ENCODE assay signal across 9 mouse cellular contexts in the genomic region with DNA sequence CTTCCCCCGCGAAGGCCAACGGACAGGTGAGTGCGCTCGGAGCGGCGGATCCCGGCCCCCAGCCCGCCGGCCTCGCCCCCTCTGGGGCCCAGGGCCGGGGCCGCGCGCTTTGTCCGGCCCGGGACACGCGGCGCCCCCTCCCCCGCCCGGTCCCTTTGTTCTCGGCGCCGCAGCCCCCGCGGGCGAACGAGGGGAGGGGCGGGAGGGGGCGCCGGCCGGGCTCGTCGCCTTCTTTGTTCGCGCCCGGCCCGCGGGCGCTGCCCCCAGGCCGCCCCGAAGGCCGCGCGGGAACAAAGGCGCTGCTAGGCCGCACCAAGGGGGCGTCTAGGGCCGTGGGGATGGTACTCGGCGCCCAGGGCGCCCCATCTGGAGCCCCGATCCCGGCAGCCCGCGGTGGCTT. TPM values are rescaled to one million over a fixed set of nuclear protein-coding genes. Genes with fewer than 3 reads are reported as not detected.
DNase-seq lines count a peak whose midpoint lies in the region; ATAC-seq and TF ChIP-seq lines count a peak whose summit lies in the region.
"Had no signal": no experiment of that assay in that cellular context is flagged by ENCODE, and none has a peak within 500 bp of the region (broad histone marks: within the 10 kb centered on the region; RNA-seq: fewer than 3 reads in every experiment).

No protein-coding gene starts in this region.

- H3K27ac ChIP-seq in kidney, postnatal 0 days, result peak overlapping the region; percentile 92
- no peak overlapping the region for H3K27ac ChIP-seq in brown adipose tissue, adult 24 weeks (replicated peaks; ENCODE audit: low read depth, low read length)
- peak overlapping the region; percentile 99 for H3K27ac ChIP-seq in hindbrain, embryonic 13.5 days
- H3K27ac ChIP-seq in midbrain, embryonic 16.5 days (ENCODE audit: low read length), result peak overlapping the region; percentile 99

- peak overlapping the region; percentile 70 for H3K4me2 ChIP-seq in kidney, postnatal 0 days (ENCODE audit: low read length)
- peak overlapping the region; percentile 98 for H3K4me2 ChIP-seq in hindbrain, embryonic 13.5 days
- peak overlapping the region; percentile 87 for H3K4me2 ChIP-seq in midbrain, embryonic 16.5 days (ENCODE audit: low read length)

- 0 out of 2 replicates have a peak, but pooled peaks cover 3% of the 10 kb centered on the region for H3K4me1 ChIP-seq in kidney, postnatal 0 days (replicated peaks; ENCODE audit: insufficient read depth, low read length)
- no peaks in the 10 kb centered on the region for H3K4me1 ChIP-seq in brown adipose tissue, adult 24 weeks (ENCODE audit: control insufficient read depth, insufficient read depth, insufficient read length, low read length)
- peaks cover 67% of the 10 kb centered on the region for H3K4me1 ChIP-seq in hindbrain, embryonic 13.5 days (replicated peaks)
- H3K4me1 ChIP-seq in midbrain, embryonic 16.5 days (ENCODE audit: control insufficient read depth, insufficient read depth, low read length), result peaks cover 13% of the 10 kb centered on the region

- under 1% methylated on average over 36 of the region's 57 CpGs for WGBS in kidney, postnatal 0 days
- 1% methylated on average over 29 of the region's 57 CpGs for WGBS in hindbrain, embryonic 13.5 days
- WGBS in midbrain, embryonic 16.5 days, result 1% methylated on average over 25 of the region's 57 CpGs

- no peak for TF ChIP-seq CTCF in kidney, postnatal 0 days (IDR thresholded peaks at IDR 0.05; ENCODE audit: low read depth)

- ATAC-seq in kidney, postnatal 0 days (replicated peaks; ENCODE audit: low FRiP score, low read depth), result peak; percentile 11; the same call in 1 of the 2 replicates
- peak; percentile 16; the same call in 1 of the 2 replicates for ATAC-seq in hindbrain, embryonic 13.5 days (ENCODE audit: low FRiP score)
- peak; percentile 27 for ATAC-seq in midbrain, embryonic 16.5 days

- H3K4me3 ChIP-seq in kidney, postnatal 0 days (replicated peaks; ENCODE audit: low read depth, low read length), result peak overlapping the region; percentile 79
- peak overlapping the region; percentile 56 for H3K4me3 ChIP-seq in brown adipose tissue, adult 24 weeks (ENCODE audit: insufficient read depth, low read depth, low read length)
- H3K4me3 ChIP-seq in hindbrain, embryonic 13.5 days, result peak overlapping the region; percentile 100
- H3K4me3 ChIP-seq in midbrain, embryonic 16.5 days (ENCODE audit: low read depth, low read length), result peak overlapping the region; percentile 100

- no peaks in the 10 kb centered on the region for H3K36me3 ChIP-seq in kidney, postnatal 0 days (ENCODE audit: insufficient read depth, low read length)
- H3K36me3 ChIP-seq in hindbrain, embryonic 13.5 days, result peaks cover 31% of the 10 kb centered on the region
- peaks cover 12% of the 10 kb centered on the region for H3K36me3 ChIP-seq in midbrain, embryonic 16.5 days (ENCODE audit: control insufficient read depth, insufficient read depth, low read length)

- no peaks in the 10 kb centered on the region for H3K9me3 ChIP-seq in kidney, postnatal 0 days (replicated peaks; ENCODE audit: low read length)
- no peaks in the 10 kb centered on the region for H3K9me3 ChIP-seq in hindbrain, embryonic 13.5 days
- no peaks in the 10 kb centered on the region for H3K9me3 ChIP-seq in midbrain, embryonic 16.5 days (replicated peaks; ENCODE audit: control insufficient read depth, low read length, poor library complexity, severe bottlenecking)

- intact Hi-C loops in left cerebral cortex, postnatal 10 days (cut with DNase I), result no loop called here

- H3K27me3 ChIP-seq in kidney, postnatal 0 days (ENCODE audit: insufficient read depth, low read length), result no peaks in the 10 kb centered on the region
- no peaks in the 10 kb centered on the region for H3K27me3 ChIP-seq in hindbrain, embryonic 13.5 days
- no peaks in the 10 kb centered on the region for H3K27me3 ChIP-seq in midbrain, embryonic 16.5 days (ENCODE audit: control insufficient read depth, insufficient read depth, low read depth, low read length)

- DNase-seq in kidney, postnatal 0 days (ENCODE audit: low spot score), result no peak
- no peak for DNase-seq in kidney, adult 11 months
- no peak for DNase-seq in thymus, postnatal 25 days
- no peak for DNase-seq in cerebellum, adult 8-10 months
- DNase-seq in left cerebral cortex, postnatal 10 days (ENCODE audit: extremely low spot score in 1 of 2, low spot score in 2 of 2), result no peak

- H3K9ac ChIP-seq in kidney, postnatal 0 days (ENCODE audit: low read depth, low read length), result peak overlapping the region; percentile 99
- H3K9ac ChIP-seq in hindbrain, embryonic 13.5 days, result peak overlapping the region; percentile 100
- peak overlapping the region; percentile 100 for H3K9ac ChIP-seq in midbrain, embryonic 16.5 days (ENCODE audit: low read depth, low read length)

RNA-seq across cellular contexts. Expression of gene Marcksl1, which starts 0.5 kb away (rescaled TPM):
- polyA plus RNA-seq in kidney, postnatal 0 days (2015; fragmentation: Nextera tagmentation; extraction: Ambion mirVana), result 613 and 625 TPM in 2 replicates
- polyA plus RNA-seq in brown adipose tissue, adult 24 weeks (2012; ENCODE audit: insufficient read depth, insufficient read length, missing spikeins), result 3.5 and 4.9 TPM in 2 replicates
- polyA plus RNA-seq in hindbrain, embryonic 13.5 days (2015; fragmentation: Nextera tagmentation; extraction: Ambion mirVana), result 1,788 and 1,829 TPM in 2 replicates
- 1,543 and 1,683 TPM in 2 replicates for polyA plus RNA-seq in midbrain, embryonic 16.5 days (2015; fragmentation: Nextera tagmentation; extraction: Ambion mirVana)
- 100 to 1,000 TPM; 884 to 935 TPM for total RNA-seq in left cerebral cortex, postnatal 10 days (2021)

RNA-seq across cellular contexts. Expression of gene Fam229a, which starts 22.9 kb away (rescaled TPM):
- polyA plus RNA-seq in kidney, postnatal 0 days (2015; fragmentation: Nextera tagmentation; extraction: Ambion mirVana), result 0.37 and 0.78 TPM in 2 replicates
- not detected in 2 replicates for polyA plus RNA-seq in brown adipose tissue, adult 24 weeks (2012; ENCODE audit: insufficient read depth, insufficient read length, missing spikeins)
- polyA plus RNA-seq in hindbrain, embryonic 13.5 days (2015; fragmentation: Nextera tagmentation; extraction: Ambion mirVana), result 0.36 TPM in 1 of 2 replicates, not detected in the other
- 0.56 and 0.94 TPM in 2 replicates for polyA plus RNA-seq in midbrain, embryonic 16.5 days (2015; fragmentation: Nextera tagmentation; extraction: Ambion mirVana)
- total RNA-seq in left cerebral cortex, postnatal 10 days (2021), result 1 to 10 TPM in 1 of 2 experiments, not detected in 1; 1.8 TPM

RNA-seq across cellular contexts. Expression of gene Tssk3, which starts 23.1 kb away (rescaled TPM):
- 0.10 TPM in 1 of 2 replicates, not detected in the other for polyA plus RNA-seq in kidney, postnatal 0 days (2015; fragmentation: Nextera tagmentation; extraction: Ambion mirVana)
- not detected in 2 replicates for polyA plus RNA-seq in brown adipose tissue, adult 24 weeks (2012; ENCODE audit: insufficient read depth, insufficient read length, missing spikeins)
- 0.13 TPM in 1 of 2 replicates, not detected in the other for polyA plus RNA-seq in hindbrain, embryonic 13.5 days (2015; fragmentation: Nextera tagmentation; extraction: Ambion mirVana)
- polyA plus RNA-seq in midbrain, embryonic 16.5 days (2015; fragmentation: Nextera tagmentation; extraction: Ambion mirVana), result 1.2 TPM in 2 replicates
- 1 to 10 TPM in 1 of 2 experiments, under 1 TPM in 1; 0.36 to 1.1 TPM for total RNA-seq in left cerebral cortex, postnatal 10 days (2021)
- total RNA-seq: left cerebral cortex, adult 18-20 months had no signal

RNA-seq across cellular contexts. Expression of gene Hdac1, which starts 28.6 kb away (rescaled TPM):
- 170 and 196 TPM in 2 replicates for polyA plus RNA-seq in kidney, postnatal 0 days (2015; fragmentation: Nextera tagmentation; extraction: Ambion mirVana)
- 46.2 and 49.1 TPM in 2 replicates for polyA plus RNA-seq in brown adipose tissue, adult 24 weeks (2012; ENCODE audit: insufficient read depth, insufficient read length, missing spikeins)
- 111 and 113 TPM in 2 replicates for polyA plus RNA-seq in hindbrain, embryonic 13.5 days (2015; fragmentation: Nextera tagmentation; extraction: Ambion mirVana)
- 74.7 and 83.2 TPM in 2 replicates for polyA plus RNA-seq in midbrain, embryonic 16.5 days (2015; fragmentation: Nextera tagmentation; extraction: Ambion mirVana)
- 10 to 100 TPM; 29.4 to 33.0 TPM for total RNA-seq in left cerebral cortex, postnatal 10 days (2021)

RNA-seq across cellular contexts. Expression of gene Bsdc1, which starts 52.5 kb away (rescaled TPM):
- polyA plus RNA-seq in kidney, postnatal 0 days (2015; fragmentation: Nextera tagmentation; extraction: Ambion mirVana), result 25.6 and 27.8 TPM in 2 replicates
- polyA plus RNA-seq in brown adipose tissue, adult 24 weeks (2012; ENCODE audit: insufficient read depth, insufficient read length, missing spikeins), result 24.8 and 35.7 TPM in 2 replicates
- 34.9 and 36.2 TPM in 2 replicates for polyA plus RNA-seq in hindbrain, embryonic 13.5 days (2015; fragmentation: Nextera tagmentation; extraction: Ambion mirVana)
- 31.5 and 34.7 TPM in 2 replicates for polyA plus RNA-seq in midbrain, embryonic 16.5 days (2015; fragmentation: Nextera tagmentation; extraction: Ambion mirVana)
- 10 to 100 TPM; 40.8 to 46.6 TPM for total RNA-seq in left cerebral cortex, postnatal 10 days (2021)

Comparison
In these comparisons a context has a peak if more than half of its experiments do, and no peak if none do; other contexts are left out.
1. RNA of gene Marcksl1, which starts 0.5 kb away (polyA plus RNA-seq): 1,788 to 1,829 TPM in hindbrain, embryonic 13.5 days, 1,543 to 1,683 TPM in midbrain, embryonic 16.5 days and 613 to 625 TPM in kidney, postnatal 0 days; 3.5 to 4.9 TPM in brown adipose tissue, adult 24 weeks; every median in the first group is over 100 times any median in the second.
2. Peak in every context shown above with its lines, with median percentiles within 50 percentile points of each other: ATAC-seq, H3K4me2 ChIP-seq, H3K4me3 ChIP-seq and H3K9ac ChIP-seq.